Mouse (Mus musculus) erythroblast, adult 5-6 weeks (primary cell): ENCODE results near the gene Cyth3. TPM values are rescaled to one million over a fixed set of nuclear protein-coding genes. Genes with fewer than 3 reads are reported as not detected.
A peak's percentile ranks its signal among the peaks of the same experiment; 100 is the strongest.

Experiments used
- ATAC-seq: replicated peaks from 2 replicates; pipeline ENCODE4 v1.8.0; 2016; ENCODE audit warnings: moderate number of reproducible peaks, mild to moderate bottlenecking, moderate TSS enrichment, inconsistent platforms; ENCODE audit not compliant: poor library complexity, low FRiP score, severe bottlenecking
- total RNA-seq, 2 experiments: library from RNA; stranded (forward) in 1 of 2; stranded (reverse) in 1 of 2; fragments of 150-400 nt in 1 of 2; fragments of 200-764, 138-1000 nt in 1 of 2; gene quantifications; 2 replicates each; pipeline versions ENCODE4 v1.2.3 to v1.2.4; 2015 to 2017; ENCODE audit warnings: low replicate concordance in 2 of 2

The Cyth3 gene
- total RNA-seq, 2 experiments from 2014 or later, result 106 to 145 TPM

- no peak for ATAC-seq
Measured at GRCm38 (mm10) chr5:143687589-143687988, 65.3 kb downstream of the Cyth3 start.

GRCm38 (mm10) chr5:143690392-143690791 lies 68.1 kb downstream of the Cyth3 start:
- ATAC-seq, result no peak

- no peak for ATAC-seq
Measured at GRCm38 (mm10) chr5:143690926-143691325, 68.7 kb downstream of the Cyth3 start.

GRCm38 (mm10) chr5:143696323-143696722 lies 74.1 kb downstream of the Cyth3 start:
- no peak for ATAC-seq

- no peak for ATAC-seq
Measured at GRCm38 (mm10) chr5:143698454-143698853, 76.2 kb downstream of the Cyth3 start.

- ATAC-seq, result peak; percentile 93
Measured at GRCm38 (mm10) chr5:143700247-143700646, 78.0 kb downstream of the Cyth3 start.

GRCm38 (mm10) chr5:143701074-143701473 lies 78.8 kb downstream of the Cyth3 start:
- ATAC-seq, result no peak

- no peak for ATAC-seq
Measured at GRCm38 (mm10) chr5:143704875-143705658, 82.8 kb downstream of the Cyth3 start.

GRCm38 (mm10) chr5:143705659-143705982 lies 83.4 kb downstream of the Cyth3 start:
- no peak for ATAC-seq

- ATAC-seq, result no peak
Measured at GRCm38 (mm10) chr5:143706030-143706821, 84.0 kb downstream of the Cyth3 start.

GRCm38 (mm10) chr5:143706822-143707200 lies 84.6 kb downstream of the Cyth3 start:
- ATAC-seq, result no peak

- peak; percentile 83 for ATAC-seq
Measured at GRCm38 (mm10) chr5:143711326-143711725, 89.1 kb downstream of the Cyth3 start.

GRCm38 (mm10) chr5:143712011-143712800 lies 90.0 kb downstream of the Cyth3 start:
- no peak for ATAC-seq

GRCm38 (mm10) chr5:143721962-143722361 lies 99.7 kb downstream of the Cyth3 start:
- 0 out of 2 replicates have a peak, but pooled peaks have one; percentile 32 for ATAC-seq

GRCm38 (mm10) chr5:143730915-143731314 lies 108.7 kb downstream of the Cyth3 start:
- ATAC-seq, result no peak

GRCm38 (mm10) chr5:143731483-143732112 lies 109.4 kb downstream of the Cyth3 start:
- ATAC-seq, result no peak

GRCm38 (mm10) chr5:143732180-143732891 lies 110.1 kb downstream of the Cyth3 start, which contains the start of gene Usp42:
Gene Usp42, minus strand, starts transcription at chr5:143732280.
- peak; percentile 93 for ATAC-seq

- ATAC-seq, result no peak
Measured at GRCm38 (mm10) chr5:143749630-143750208, 127.5 kb downstream of the Cyth3 start.
